In the genomic region with DNA sequence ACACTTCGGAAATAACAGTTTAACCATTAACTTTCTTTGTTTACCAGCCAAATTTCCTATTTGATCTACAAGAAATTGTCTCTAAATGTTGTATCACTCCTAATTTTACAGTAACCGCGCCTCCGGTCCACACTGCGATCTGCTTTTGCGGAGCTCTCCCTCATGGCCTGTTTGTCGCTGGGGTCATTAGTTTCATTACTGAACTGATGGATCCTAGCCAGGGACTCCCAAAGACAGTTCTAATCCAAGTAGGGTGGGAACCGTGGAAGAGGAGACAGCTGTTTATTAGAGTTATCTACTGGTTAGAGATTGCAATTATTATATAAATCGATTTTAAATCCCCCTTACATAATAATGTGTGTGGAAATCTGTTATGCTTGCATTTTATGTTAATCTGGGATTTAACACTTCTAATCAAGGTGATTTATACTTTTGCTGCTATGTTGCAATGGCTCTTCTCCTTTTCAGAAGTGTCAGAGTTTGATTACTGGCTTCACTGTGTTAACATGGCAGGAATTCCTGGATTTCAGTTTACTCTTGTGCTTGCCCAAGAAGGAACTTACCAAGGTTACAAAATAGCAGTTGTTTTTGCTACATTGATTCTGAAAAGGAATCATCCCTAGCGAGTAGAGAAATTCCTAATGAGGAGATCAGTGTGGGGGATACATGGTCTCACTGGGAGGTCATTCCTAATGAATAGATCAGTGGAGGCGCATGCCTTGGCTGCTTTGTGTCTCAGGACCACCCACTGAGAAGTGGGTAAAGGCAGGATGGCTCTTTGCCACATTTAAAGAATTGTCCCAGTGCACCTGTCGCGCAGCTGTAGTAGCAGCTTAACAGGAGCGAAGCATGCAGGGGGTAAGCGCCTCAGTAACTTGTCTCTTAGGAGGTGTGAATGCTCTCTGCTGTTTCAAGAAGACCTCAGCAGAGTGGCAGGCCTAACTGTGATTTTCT, we compare ENCODE assay signal across 13 mouse cellular contexts. TPM values are rescaled to one million over a fixed set of nuclear protein-coding genes. Genes with fewer than 3 reads are reported as not detected.
A peak's percentile ranks its signal among the peaks of the same experiment; 100 is the strongest.
DNase-seq lines count a peak whose midpoint lies in the region; ATAC-seq and TF ChIP-seq lines count a peak whose summit lies in the region.
"Had no signal": no experiment of that assay in that cellular context is flagged by ENCODE, and none has a peak within 500 bp of the region (broad histone marks: within the 10 kb centered on the region; RNA-seq: fewer than 3 reads in every experiment).

No protein-coding gene starts in this region.

- no peak for TF ChIP-seq CTCF in hindbrain, postnatal 0 days (IDR thresholded peaks at IDR 0.05; ENCODE audit: low read depth)

- no peak overlapping the region for H3K4me3 ChIP-seq in midbrain, embryonic 11.5 days (ENCODE audit: low read depth, low read length)
- H3K4me3 ChIP-seq in midbrain, embryonic 15.5 days, result no peak overlapping the region
- no peak overlapping the region for H3K4me3 ChIP-seq in forebrain, embryonic 11.5 days (ENCODE audit: low read depth, low read length)
- H3K4me3 ChIP-seq in hindbrain, postnatal 0 days (ENCODE audit: low read length), result no peak overlapping the region
- H3K4me3 ChIP-seq in heart, embryonic 10.5 days, result no peak overlapping the region
- H3K4me3 ChIP-seq: heart, embryonic 13.5 days; limb, embryonic 13.5 days had no signal

- H3K36me3 ChIP-seq in midbrain, embryonic 11.5 days (ENCODE audit: control insufficient read depth, insufficient read depth, low read length), result no peaks in the 10 kb centered on the region
- H3K36me3 ChIP-seq in midbrain, embryonic 15.5 days (replicated peaks), result no peaks in the 10 kb centered on the region
- no peaks in the 10 kb centered on the region for H3K36me3 ChIP-seq in forebrain, embryonic 11.5 days (ENCODE audit: control insufficient read depth, insufficient read depth, low read length)
- H3K36me3 ChIP-seq in hindbrain, postnatal 0 days (ENCODE audit: insufficient read depth, low read length), result no peaks in the 10 kb centered on the region
- no peaks in the 10 kb centered on the region for H3K36me3 ChIP-seq in heart, embryonic 10.5 days
- H3K36me3 ChIP-seq: heart, embryonic 13.5 days; limb, embryonic 13.5 days had no signal

- no peak overlapping the region for H3K9ac ChIP-seq in midbrain, embryonic 11.5 days (ENCODE audit: low read length)
- no peak overlapping the region for H3K9ac ChIP-seq in midbrain, embryonic 15.5 days
- no peak overlapping the region for H3K9ac ChIP-seq in forebrain, embryonic 11.5 days (ENCODE audit: low read length)
- no peak overlapping the region for H3K9ac ChIP-seq in hindbrain, postnatal 0 days (replicated peaks; ENCODE audit: low read length)
- H3K9ac ChIP-seq: heart, embryonic 13.5 days; limb, embryonic 13.5 days had no signal

- 28% methylated on average over 15 of the region's 15 CpGs for WGBS in midbrain, embryonic 11.5 days
- WGBS in midbrain, embryonic 15.5 days, result 25% methylated on average over 15 of the region's 15 CpGs
- 21% methylated on average over 15 of the region's 15 CpGs for WGBS in forebrain, embryonic 11.5 days
- WGBS in hindbrain, postnatal 0 days, result 19% methylated on average over 15 of the region's 15 CpGs
- 36% methylated on average over 15 of the region's 15 CpGs for WGBS in heart, embryonic 10.5 days

- no peaks in the 10 kb centered on the region for H3K27me3 ChIP-seq in midbrain, embryonic 11.5 days (ENCODE audit: control insufficient read depth, insufficient read depth, low read length)
- H3K27me3 ChIP-seq in midbrain, embryonic 15.5 days (replicated peaks), result no peaks in the 10 kb centered on the region
- 0 out of 2 replicates have a peak, but pooled peaks cover 3% of the 10 kb centered on the region for H3K27me3 ChIP-seq in forebrain, embryonic 11.5 days (ENCODE audit: control insufficient read depth, insufficient read depth, low read length)
- no peaks in the 10 kb centered on the region for H3K27me3 ChIP-seq in hindbrain, postnatal 0 days (ENCODE audit: insufficient read depth, low read length)
- H3K27me3 ChIP-seq in heart, embryonic 10.5 days (ENCODE audit: insufficient read depth, poor library complexity, severe bottlenecking), result peaks cover 6% of the 10 kb centered on the region; the same call in 1 of the 2 replicates
- H3K27me3 ChIP-seq: heart, embryonic 13.5 days had no signal

- ATAC-seq in midbrain, embryonic 11.5 days (ENCODE audit: low FRiP score), result peak; percentile 84
- ATAC-seq in midbrain, embryonic 15.5 days (replicated peaks), result no peak
- peak; percentile 92 for ATAC-seq in forebrain, embryonic 11.5 days (replicated peaks; ENCODE audit: low FRiP score)
- ATAC-seq in hindbrain, postnatal 0 days, result no peak
- ATAC-seq in CD4-positive, CD25-positive, alpha-beta regulatory T cell, adult 4 months, result no peak

- H3K4me2 ChIP-seq in midbrain, embryonic 11.5 days, result no peak overlapping the region
- no peak overlapping the region for H3K4me2 ChIP-seq in midbrain, embryonic 15.5 days
- no peak overlapping the region for H3K4me2 ChIP-seq in forebrain, embryonic 11.5 days (ENCODE audit: low read depth, low read length, severe bottlenecking)
- no peak overlapping the region for H3K4me2 ChIP-seq in hindbrain, postnatal 0 days (ENCODE audit: low read depth, low read length)
- H3K4me2 ChIP-seq: heart, embryonic 13.5 days; limb, embryonic 13.5 days had no signal

- H3K4me1 ChIP-seq in midbrain, embryonic 11.5 days (ENCODE audit: control insufficient read depth, insufficient read depth, low read length), result peaks cover 14% of the 10 kb centered on the region
- H3K4me1 ChIP-seq in midbrain, embryonic 15.5 days, result peaks cover 9% of the 10 kb centered on the region
- H3K4me1 ChIP-seq in forebrain, embryonic 11.5 days (replicated peaks; ENCODE audit: control insufficient read depth, insufficient read depth, low read length), result peaks cover 7% of the 10 kb centered on the region; the same call in 1 of the 2 replicates
- peaks cover 7% of the 10 kb centered on the region for H3K4me1 ChIP-seq in hindbrain, postnatal 0 days (ENCODE audit: insufficient read depth, low read length)
- peaks cover 4% of the 10 kb centered on the region; the same call in 1 of the 2 replicates for H3K4me1 ChIP-seq in heart, embryonic 10.5 days
- H3K4me1 ChIP-seq: heart, embryonic 13.5 days; limb, embryonic 13.5 days had no signal

- DNase-seq in midbrain, embryonic 11.5 days (ENCODE audit: low spot score, missing footprints), result peak; percentile 90
- peak; percentile 71 for DNase-seq in forebrain, embryonic 11.5 days (ENCODE audit: low spot score)
- peak; percentile 44 for DNase-seq in hindbrain, postnatal 0 days (ENCODE audit: low spot score)
- no peak for DNase-seq in adrenal gland, postnatal 25 days
- no peak for DNase-seq in heart, embryonic 10.5 days (ENCODE audit: low spot score)
- DNase-seq in thymus, postnatal 25 days, result no peak
- DNase-seq: kidney, adult 8-10 months; spleen, adult 18-20 months; thymus, postnatal 36 days had no signal

- peak overlapping the region; percentile 26; the same call in 1 of the 2 replicates for H3K27ac ChIP-seq in midbrain, embryonic 11.5 days (ENCODE audit: low read depth, low read length)
- H3K27ac ChIP-seq in midbrain, embryonic 15.5 days, result no peak overlapping the region
- 0 out of 2 replicates have a peak overlapping the region, but pooled peaks have one; percentile 18 for H3K27ac ChIP-seq in forebrain, embryonic 11.5 days (ENCODE audit: low read depth, low read length)
- H3K27ac ChIP-seq in hindbrain, postnatal 0 days, result no peak overlapping the region
- no peak overlapping the region for H3K27ac ChIP-seq in heart, embryonic 10.5 days
- H3K27ac ChIP-seq: heart, embryonic 13.5 days; limb, embryonic 13.5 days had no signal

- H3K9me3 ChIP-seq in midbrain, embryonic 11.5 days (ENCODE audit: control insufficient read depth, low read length), result no peaks in the 10 kb centered on the region
- H3K9me3 ChIP-seq in midbrain, embryonic 15.5 days, result no peaks in the 10 kb centered on the region
- H3K9me3 ChIP-seq in forebrain, embryonic 11.5 days (ENCODE audit: control insufficient read depth, low read length), result no peaks in the 10 kb centered on the region; the same call in 1 of the 2 replicates
- H3K9me3 ChIP-seq in hindbrain, postnatal 0 days (ENCODE audit: low read length), result no peaks in the 10 kb centered on the region
- H3K9me3 ChIP-seq in heart, embryonic 10.5 days, result no peaks in the 10 kb centered on the region
- H3K9me3 ChIP-seq: heart, embryonic 13.5 days; limb, embryonic 13.5 days had no signal

RNA-seq across cellular contexts. Expression of gene Kif21a, which starts 28.0 kb away (rescaled TPM):
- polyA plus RNA-seq in midbrain, embryonic 11.5 days (2014; fragmentation: Nextera tagmentation; extraction: Ambion mirVana), result 77.0 and 77.3 TPM in 2 replicates
- polyA plus RNA-seq in midbrain, embryonic 15.5 days (2015; fragmentation: Nextera tagmentation; extraction: Ambion mirVana), result 50.3 and 50.9 TPM in 2 replicates
- polyA plus RNA-seq in forebrain, embryonic 11.5 days (2014; fragmentation: Nextera tagmentation; extraction: Ambion mirVana), result 45.3 and 48.8 TPM in 2 replicates
- total RNA-seq in hindbrain, postnatal 0 days (2014; rRNA removed), result 42.1 and 54.4 TPM in 2 replicates
- polyA plus RNA-seq in hindbrain, postnatal 0 days (2015; fragmentation: Nextera tagmentation; extraction: Ambion mirVana), result 29.3 and 31.2 TPM in 2 replicates
- total RNA-seq in adrenal gland, postnatal 25 days (2021), result 15.4 and 23.0 TPM in 2 replicates
- 4.9 and 5.0 TPM in 2 replicates for polyA plus RNA-seq in heart, embryonic 10.5 days (2016; fragmentation: Nextera tagmentation; extraction: Ambion mirVana)
- not detected for polyA plus RNA-seq in CD4-positive, CD25-positive, alpha-beta regulatory T cell, adult 4 months (2017; shearing (Covaris generic))

Comparison
In these comparisons a context has a peak if more than half of its experiments do, and no peak if none do; other contexts are left out.
1. ATAC-seq: peak in midbrain, embryonic 11.5 days (single experiment) and forebrain, embryonic 11.5 days (single experiment); none in midbrain, embryonic 15.5 days (single experiment), hindbrain, postnatal 0 days (single experiment) and CD4-positive, CD25-positive, alpha-beta regulatory T cell, adult 4 months (single experiment).
2. H3K27ac ChIP-seq: peak in midbrain, embryonic 11.5 days (single experiment) and forebrain, embryonic 11.5 days (single experiment); none in midbrain, embryonic 15.5 days (single experiment), hindbrain, postnatal 0 days (single experiment) and heart, embryonic 10.5 days (single experiment).
3. DNase-seq: peak in midbrain, embryonic 11.5 days (single experiment), forebrain, embryonic 11.5 days (single experiment) and hindbrain, postnatal 0 days (single experiment); none in adrenal gland, postnatal 25 days (single experiment), heart, embryonic 10.5 days (single experiment) and thymus, postnatal 25 days (single experiment).